Mouse (Mus musculus) cerebellum, adult 9-11 months (tissue): ENCODE measurements around the gene Lancl2.
A peak's percentile ranks its signal among the peaks of the same experiment; 100 is the strongest.

Experiments
- DNase-seq: peaks from one replicate; pipeline ENCODE4 v3.0.0; 2022

Lancl2 gene

DNA sequence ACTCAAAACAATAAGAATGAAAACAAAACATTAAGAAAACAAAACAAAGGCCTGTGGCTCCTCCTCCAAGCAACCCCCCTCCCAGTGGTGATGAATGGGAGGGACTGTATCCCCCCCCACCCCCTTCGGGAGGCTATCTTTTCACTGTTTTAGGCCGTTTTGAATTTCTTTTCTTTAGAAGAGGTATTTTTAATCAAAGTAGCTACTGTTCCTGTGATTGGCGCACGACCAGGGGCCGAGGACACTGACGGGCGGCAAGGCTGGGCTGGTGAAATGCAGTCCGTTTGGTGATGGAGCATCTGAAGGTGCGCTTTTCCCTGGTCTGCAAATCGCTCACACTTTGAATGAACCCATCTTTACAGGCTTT is at the start of gene Lancl2:
Lancl2 (plus strand) TSS at position 165 of the 367 bp plus-strand sequence.
- DNase-seq = peak; percentile 75

DNA sequence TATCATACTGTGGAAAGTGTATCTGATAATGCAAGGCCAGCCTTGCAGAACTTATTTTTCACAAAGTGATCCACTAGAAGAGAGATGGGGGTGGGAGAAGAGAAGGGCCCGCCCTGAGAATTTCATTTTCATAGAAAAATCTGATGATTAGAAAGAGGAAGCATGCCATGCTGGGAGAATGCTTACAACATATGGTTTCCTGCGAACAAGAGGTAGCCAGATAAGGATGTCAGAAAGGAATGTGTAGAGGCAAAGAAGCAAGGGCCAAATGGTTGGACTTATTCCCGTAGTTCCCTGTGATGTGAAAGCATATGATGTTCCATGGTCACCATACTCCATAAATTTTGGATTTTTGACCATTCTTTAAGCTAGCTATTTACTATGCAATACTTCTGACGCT is 41.0 kb upstream of the Lancl2 start:
- no peak for DNase-seq

DNA sequence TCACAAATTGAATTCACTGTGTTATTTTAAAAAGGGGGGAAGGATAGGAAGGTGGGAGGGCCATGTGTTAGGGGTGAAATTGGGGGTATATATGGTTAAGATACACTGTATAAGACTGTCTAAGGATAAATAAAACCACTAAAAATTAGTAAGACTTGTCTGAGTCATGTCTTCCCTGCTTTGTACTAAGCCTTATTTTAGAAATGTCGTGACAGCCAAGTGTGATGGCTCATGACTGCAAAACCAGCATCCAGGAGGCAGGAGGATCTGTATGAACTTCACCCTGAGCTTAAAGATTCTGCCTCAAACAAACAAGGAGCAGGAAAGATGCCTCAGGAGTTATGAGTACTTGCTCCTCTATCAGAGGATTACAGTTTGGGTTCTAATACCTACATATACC is 18.2 kb upstream of the Lancl2 start:
- no peak for DNase-seq

DNA sequence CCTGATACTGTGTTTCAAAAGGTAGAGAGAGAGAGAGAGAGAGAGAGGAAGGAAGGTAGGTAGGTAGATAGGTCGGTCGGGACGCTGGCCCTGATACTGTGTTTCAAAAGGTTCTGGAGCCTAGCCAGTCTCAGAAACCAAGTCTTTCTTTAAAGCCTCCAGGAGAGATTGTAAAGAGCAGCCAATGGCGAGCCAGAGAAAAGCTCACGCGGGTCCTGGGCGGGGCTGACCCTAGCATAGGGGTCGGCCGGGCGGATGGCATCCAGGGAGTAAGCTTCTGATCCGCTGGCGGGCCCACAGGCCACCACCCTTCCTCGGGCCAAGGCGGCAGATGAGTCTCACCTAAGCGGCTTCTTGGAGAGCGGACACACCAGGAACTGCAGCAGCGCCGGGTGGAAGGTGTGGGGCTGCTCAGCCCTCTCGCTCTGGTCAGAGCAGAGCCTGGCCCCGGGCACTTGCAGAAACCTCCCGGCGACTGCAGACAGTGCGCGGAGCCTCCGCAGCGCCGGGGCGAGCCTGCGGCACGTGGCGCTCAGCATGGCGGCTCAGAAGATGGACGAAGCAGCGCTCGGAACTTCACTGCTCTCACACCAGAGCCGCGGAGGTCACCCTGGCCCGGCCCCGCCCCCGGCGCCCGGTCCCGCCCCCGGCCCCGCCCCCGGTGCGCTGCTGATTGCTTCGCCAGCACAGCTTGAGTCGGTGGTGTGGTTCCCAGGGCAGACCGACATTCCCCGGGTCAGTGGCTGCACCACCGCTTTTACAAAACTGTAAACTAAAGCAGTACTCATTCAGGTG is 10.7 kb upstream of the Lancl2 start, which contains the start of gene Pyurf:
Pyurf (minus strand) TSS at position 612 of the 795 bp plus-strand sequence.
- DNase-seq = peak; percentile 91

DNA sequence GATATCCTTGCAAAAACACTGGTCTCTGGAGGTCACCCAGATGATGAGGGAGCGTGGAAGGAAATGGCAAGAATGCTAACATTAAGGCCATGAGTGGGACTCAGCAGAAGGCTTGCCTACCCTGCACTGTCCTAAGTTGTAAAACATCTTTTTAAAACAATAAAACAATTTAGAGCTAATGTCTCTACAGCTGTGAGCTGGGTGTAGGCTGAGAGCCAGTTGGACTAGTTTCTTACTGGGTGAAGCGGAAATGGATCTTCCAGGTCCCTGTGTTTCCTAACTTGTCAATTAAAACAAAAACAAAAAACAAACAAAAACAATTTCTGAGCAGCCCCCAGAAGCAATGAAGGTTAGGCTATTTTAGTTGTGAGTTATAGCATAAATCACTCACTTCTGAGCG is 9.2 kb upstream of the Lancl2 start:
- DNase-seq = no peak

DNA sequence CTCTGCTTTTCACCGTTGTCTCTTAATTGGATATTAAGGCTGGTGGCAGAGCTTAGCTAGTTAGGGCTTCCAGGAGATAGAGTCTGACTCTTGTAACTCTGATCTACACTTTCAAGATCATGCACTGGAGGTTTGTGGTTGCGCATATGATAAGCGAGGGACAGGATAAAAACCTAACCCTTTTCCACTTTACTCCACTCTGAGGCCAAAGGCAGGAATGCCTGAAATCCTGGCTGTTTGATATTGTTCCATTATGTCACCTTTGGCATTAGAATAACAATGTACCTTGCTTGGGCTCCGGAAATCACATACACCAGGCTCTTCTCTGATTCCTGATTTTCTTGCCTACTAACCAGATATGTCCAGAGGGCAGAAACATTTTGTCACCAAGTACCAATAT is 654 bp upstream of the Lancl2 start:
- DNase-seq = peak; percentile 20

DNA sequence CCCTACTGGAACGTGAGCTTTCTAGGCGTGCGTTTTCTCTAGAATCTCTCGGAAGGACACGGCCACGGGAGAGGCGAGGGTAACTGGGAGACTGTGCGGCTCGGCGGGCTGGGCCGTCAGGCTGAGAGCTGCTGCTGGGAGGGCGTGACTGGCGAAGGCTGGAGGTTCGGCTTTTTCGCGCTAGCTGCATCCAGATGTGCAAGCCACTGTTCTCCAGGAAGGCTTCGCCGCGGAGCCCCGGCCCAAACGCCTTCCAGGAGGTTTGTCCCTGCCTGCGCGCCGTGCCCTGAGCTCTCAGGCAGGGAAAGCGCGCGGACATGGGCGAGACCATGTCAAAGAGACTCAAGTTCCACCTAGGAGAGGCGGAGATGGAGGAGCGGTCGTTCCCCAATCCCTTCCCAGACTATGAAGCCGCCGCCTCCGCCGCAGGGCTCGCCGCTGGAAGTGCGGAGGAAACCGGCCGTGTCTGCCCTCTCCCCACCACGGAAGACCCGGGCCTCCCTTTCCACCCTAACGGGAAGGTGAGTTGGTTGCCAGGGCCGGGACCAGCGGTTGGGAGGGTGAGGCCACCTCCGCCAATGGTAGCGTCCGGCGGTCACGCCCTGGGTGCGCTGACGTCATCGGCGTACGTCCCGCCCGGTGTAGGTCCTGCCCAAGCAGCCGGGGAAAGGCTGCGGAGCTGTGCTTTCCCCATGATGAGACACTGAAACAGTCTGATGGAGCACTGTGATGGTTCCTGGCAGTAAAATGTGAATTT is 581 bp downstream of the Lancl2 start:
- peak; percentile 98 for DNase-seq

DNA sequence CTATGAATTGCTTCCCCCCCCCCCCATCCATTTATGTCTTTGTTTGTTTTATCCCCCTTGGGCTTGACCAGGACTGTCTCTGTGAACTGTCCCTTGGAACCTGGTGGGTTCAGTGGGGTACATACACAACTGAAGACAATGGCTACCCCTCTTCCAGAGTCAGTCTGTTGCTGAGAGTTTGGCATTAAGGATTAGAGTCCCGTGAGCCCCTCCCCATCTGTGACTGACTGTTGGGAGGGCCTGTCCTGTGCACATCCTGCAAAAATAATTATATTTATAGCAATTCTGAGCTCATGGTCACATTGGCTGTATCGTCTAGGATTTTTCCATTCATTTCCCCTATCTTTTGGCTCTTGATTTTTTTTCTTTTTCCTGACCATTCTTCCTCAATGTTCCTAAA is 1.4 kb downstream of the Lancl2 start:
- DNase-seq = peak; percentile 58

DNA sequence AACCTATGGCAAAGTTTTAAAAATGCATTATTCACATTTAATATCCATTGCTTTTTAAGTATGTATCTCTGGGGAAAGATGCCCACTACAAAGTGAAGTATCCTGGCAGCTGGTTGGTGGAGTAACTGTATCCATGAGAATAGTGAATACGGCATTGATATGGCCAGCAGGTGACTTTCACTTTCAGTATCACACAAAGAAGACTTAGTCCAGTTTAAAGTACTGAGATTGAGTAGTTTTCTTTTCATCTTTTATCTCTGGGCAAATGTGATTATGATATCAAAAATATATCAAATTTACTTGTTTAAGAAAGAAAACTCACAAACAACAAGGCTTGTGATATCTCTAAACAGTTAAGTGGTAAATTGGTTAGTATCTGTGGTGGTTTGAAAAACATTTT is 4.4 kb downstream of the Lancl2 start:
- DNase-seq = no peak

DNA sequence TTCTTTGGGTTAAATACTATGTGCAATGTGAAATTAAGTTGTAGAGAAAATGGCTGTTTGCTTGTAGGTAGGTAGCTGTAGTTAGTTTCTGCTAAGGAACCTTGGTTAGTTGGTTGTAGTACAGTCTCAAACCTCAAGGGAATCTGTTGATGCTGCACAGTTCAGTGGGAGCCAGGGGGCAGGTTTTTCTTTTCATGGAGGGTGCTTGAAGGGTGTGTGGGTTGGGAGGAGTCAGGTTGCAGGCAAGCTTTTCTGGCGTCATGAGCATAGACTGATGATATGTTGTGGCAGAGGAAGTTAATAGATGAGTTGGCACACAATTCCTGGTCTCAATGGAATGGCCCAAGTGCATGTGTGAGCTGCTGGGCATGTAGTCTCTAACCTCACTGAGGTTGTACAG is 9.4 kb downstream of the Lancl2 start:
- no peak for DNase-seq

DNA sequence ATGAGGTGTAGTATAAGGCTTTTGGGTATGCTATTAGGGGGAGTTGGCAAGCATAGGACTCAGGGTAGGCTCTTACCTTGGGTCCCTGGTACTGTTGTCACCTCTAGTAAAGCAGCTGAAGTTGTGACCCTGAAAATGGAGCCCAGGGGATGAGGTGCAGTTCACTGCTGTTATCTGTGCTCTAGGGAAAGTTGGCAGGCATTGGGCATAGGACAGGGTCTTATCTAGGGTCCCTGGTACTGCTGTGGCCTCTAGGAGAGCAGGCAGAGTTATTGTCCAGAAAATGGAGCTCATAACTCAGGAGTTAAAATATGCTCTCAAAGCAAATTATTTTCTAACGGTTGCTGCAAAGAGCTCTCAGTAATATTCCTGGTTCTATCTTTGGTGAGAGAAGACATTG is 19.0 kb downstream of the Lancl2 start:
- DNase-seq = no peak

DNA sequence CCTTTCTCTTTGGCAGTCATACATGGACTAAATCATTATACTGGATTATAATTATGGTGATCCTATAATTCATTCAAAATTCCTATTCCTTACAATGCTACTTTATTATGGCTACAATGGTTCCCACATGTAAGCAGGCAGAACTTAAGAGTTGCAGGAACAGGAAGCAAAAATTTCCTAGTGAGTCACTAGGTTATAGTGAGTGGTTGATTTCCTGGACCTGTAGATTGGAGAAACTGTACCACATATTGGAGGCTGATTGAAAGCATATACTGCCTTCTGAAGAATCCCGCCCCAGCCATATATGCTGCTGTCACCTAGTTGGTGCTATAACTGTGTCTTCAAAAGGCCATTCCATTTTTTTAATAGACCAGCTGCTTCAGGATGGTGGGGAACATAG is 40.4 kb downstream of the Lancl2 start:
- DNase-seq = no peak

DNA sequence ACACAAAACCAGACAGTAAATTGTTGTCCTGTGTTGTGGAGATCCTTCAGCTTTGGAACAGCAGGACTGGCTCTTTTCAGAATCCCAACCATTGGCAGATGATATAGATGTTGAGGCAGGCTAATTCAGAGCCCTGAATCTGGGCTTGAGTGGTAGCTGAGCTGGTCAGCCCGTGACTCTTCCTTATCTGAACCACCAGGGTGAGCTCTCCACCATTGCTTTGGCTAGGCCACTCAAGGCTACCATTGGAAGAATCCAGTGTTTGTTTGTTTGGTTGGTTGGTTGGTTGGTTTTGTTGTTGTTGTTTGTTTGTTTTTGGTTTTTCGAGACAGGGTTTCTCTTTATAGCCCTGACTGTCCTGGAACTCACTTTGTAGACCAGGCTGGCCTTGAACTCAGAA is 41.0 kb downstream of the Lancl2 start:
- DNase-seq = no peak

DNA sequence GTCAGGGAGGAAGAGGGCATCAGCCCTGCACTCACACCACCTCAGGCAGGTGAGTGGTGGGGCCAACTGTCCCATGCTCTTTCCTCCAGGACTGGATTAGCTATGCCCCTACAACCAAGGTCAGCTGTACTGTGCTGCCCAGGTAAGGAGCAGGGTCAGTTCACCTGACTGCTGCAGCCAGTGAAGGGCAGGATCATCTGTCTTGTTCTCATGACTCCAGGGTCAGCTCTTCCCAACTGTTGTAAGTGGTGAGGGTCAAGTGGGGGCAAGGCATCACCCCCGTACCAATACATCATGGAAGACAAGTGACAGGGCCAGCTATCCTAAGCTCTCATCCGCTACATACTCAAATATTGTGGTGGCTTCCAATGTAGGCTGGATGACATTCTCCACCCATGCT is 41.8 kb downstream of the Lancl2 start:
- no peak for DNase-seq

DNA sequence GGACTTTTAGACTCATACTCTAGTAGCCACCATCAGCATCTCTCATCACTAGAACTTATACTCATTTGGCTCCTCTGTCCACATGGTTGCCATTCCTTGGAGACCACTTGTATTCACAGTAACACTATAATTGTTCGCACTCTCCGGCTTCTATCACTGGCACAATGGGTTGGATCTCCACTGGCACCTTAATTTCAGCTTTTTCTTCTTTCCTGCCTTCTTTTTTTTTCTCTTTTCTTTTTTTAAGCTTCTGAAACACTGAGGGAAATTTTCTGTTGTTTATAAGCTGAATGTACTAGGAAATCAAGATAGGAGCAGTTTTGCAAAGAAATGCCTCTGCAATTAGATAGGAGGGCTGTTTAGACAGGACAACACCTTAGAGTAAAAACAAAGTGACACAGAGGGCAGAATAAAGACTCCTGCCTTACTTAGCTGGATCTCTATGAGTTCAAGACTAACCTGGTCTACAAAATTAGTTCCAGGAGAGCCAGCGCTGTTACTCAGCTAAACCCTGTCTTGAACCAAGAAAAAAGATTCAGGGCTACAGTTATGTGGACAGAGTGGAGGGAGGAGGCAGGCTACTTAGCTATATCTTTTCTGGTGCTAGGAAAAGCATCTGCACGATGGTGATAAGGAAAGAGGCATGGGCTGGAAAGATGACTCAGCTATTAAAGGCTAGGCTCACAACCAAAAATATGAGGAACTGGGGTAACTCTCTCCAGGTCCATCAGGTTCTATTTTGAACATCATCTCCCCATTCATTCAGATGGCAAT is 42.8 kb downstream of the Lancl2 start:
- DNase-seq = no peak

DNA sequence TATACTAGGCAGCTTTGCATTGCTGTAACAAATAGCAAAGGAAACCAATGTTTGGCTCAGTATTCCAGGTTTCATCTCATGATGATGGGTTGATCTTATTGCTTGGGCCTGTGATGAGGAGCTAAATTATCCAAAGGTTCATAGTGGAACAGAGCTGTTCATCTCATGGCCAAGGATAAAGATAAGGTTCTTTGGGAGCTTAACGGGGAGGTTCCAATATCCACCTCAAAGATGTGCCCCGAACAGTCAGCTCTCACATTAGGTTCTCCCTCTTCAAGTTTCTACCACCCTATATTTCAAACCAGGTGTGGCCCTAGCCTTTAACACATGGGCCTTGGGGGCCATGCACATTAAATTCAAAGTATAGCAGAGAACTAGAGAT is 43.4 kb downstream of the Lancl2 start:
- DNase-seq = no peak

DNA sequence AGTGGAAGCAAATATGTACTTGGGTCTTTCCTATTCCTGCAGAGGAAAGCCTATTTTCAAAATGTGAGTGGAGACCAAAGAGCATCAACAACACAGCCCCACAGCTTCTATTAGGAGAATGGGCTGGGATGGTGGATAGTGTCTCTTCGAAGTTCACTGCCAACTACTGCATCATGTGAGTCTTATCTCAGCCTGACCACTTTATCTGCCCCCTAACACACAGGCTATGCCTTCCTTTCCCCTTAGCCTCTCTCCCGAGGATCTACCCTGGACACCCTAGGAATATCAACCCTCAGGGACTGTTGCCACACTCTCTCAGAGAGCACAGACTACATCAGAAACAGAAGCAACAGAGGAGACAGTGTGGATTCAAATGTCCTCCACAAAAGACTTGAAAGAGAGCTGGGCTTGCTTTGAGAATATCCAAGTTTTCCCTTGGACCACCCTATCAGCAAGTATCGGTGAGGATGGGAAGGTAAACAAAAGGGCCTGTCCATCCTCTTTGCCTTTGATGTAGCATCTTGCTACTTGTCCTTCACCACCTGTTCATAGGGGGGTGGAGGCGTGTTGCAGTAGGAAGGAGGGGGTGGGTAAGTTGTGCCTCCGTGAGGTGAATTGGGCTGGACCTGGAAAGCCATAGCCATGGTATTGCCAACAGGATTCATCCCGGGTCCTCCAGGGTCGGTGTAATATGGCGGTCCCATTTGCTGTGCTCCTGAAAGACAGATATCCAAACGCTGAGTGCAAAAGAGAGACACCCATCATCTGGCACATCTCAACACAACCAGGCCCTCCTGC is 51.8 kb downstream of the Lancl2 start:
- DNase-seq = no peak

DNA sequence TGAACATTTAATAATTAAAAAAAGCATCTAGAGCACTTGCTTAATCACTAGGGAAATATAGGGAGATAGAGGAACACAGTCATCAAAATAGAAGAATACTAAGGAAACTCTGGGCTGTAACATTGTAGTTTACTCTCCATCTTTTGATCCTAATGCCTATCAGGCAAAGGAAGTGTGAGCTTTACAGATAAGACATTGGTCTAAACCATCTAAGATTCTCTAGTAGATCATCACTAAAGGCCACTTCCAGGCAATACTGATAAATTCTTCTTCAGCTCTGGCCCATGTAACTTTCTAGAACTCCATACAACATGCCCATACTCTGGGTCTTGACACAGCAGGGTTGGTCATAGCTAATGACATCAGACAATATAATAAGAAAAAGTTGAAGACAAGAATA is 60.7 kb downstream of the Lancl2 start:
- DNase-seq = no peak

DNA sequence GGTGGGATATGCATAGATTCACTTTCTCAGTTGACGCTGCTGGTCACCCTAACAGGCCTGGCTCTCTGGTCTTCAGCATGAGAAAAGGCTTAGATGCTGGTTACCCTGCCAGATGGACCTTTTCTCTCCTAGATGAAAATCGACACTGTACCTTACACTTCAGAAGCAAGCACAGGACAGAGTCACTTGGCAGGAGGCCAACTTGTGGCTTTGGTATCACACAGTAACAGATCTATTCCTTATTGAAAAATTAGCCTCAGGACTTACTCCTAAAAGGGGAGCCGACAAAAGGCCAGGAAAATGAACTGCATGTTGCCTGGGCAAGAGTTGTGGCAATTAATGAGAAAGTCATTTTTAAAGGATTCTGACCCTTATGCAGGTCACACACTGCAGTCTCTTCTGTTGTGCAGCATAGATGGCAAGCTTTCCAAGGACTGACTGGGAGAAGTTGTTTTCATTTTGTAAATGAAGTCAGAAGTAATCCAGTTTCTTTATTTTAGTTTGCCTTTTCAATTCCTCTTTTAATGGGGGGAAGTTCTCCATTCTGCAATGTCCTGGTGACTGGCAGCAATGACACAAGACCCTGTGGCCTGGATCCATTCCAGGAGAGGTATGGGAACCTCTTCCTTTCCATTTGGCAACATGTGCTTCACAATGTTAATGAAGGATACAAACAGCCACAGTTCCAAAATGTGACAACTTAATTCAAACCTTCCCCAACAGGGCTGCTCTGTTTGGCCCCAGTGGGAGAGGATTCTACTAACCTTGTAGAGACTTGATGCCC is 62.9 kb downstream of the Lancl2 start:
- peak; percentile 22 for DNase-seq

DNA sequence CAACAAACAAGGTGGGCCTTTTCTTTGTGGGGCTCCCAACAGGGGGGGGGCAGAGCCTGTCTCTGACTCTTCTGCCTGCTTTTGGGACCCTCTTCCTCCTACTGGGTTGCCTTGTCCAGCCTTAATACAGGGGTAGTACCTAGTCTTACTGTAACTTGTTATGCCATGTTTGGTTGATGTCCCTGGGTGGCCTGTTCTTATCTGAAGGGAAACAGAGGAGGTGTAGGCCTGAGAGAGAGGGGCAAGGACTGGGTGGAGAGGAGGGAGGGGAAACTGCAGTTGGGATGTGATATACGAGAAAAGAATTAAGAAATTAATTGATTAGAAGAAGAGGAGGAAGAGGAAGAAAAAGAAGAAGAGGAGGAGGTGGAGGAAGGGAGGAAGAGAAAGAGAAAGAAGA is 63.9 kb downstream of the Lancl2 start:
- DNase-seq = no peak

DNA sequence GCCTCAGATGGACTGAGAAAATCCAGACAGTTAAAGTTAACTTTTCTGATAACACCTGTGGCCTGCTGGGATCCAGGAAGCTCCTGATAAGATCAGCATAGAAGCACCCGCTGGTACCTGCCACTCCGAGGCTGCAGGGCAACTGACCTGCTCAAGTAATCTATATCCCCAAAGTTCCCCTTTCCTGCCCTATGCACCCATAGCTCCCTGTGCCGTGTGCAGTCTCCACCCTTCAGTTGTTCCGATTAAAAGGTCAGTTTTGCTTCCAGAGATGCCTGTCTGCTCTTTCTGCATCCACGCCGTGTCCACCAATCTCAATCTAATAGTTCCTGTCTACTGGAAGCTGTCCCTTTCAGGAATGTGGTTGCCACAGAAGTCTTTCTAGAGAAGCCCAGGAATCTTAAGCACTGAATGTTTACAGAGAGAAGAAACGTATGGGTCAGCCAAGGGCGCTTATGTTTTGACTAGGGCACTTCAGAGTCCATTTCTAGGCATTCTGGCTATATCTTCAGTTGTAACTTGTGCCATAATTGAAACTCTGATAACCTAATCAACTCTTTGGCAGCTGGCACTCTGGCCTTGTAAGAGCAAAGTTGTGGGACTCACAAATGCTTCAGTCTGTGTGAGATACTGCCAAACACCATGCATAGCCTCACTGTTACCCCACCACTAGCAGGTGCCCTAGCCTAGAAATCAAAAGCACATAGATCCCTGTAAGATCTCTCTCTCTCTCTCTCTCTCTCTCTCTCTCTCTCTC is 65.0 kb downstream of the Lancl2 start:
- DNase-seq = no peak
